Mouse (Mus musculus): ENCODE results near the gene Gtf3a.

The Gtf3a gene

DNA sequence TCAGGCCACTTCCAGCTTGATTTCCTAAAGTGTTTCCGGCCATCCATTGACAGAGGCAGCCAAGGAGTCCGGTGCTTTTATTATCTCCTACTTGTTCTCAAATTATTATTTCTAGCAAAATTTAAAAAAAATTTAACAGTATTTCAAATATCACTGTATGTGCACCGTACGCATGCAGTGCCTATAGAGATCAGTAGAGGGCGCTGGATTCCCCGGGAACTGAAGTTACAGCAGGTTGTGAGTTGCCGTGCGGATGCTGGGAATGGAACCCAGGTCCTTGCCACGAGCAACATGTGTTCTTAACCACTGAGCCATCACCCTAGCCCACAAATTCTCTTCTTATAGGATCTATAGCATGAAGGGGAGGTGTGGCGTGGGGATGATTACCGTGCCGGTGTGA, 50.3 kb downstream of the Gtf3a start:
- H3K9me3 ChIP-seq (ENCODE audit: low read length), result peaks cover 8% of the 10 kb centered on the region; the same call in 1 of the 2 replicates
- peaks cover 9% of the 10 kb centered on the region for H3K4me1 ChIP-seq (replicated peaks; ENCODE audit: low read depth, low read length)
- no peaks in the 10 kb centered on the region for H3K36me3 ChIP-seq (ENCODE audit: insufficient read depth, low read length)
- H3K4me3 ChIP-seq (replicated peaks; ENCODE audit: low read length), result no peak overlapping the region
- H3K27me3 ChIP-seq (ENCODE audit: insufficient read depth, low read length), result no peaks in the 10 kb centered on the region
- TF ChIP-seq CTCF (conservative IDR thresholded peaks at IDR 0.05; ENCODE audit: low read length), result peak; percentile 86
- no peak for TF ChIP-seq NANOG (IDR thresholded peaks at IDR 0.05; ENCODE audit: borderline replicate concordance, low read length)
- no peak for TF ChIP-seq POU5F1 (IDR thresholded peaks at IDR 0.05; ENCODE audit: borderline replicate concordance, low read length)

GRCm38 (mm10) chr5:147001312-147001711, 52.9 kb downstream of the Gtf3a start:
- TF ChIP-seq CTCF (conservative IDR thresholded peaks at IDR 0.05; ENCODE audit: low read length) (peak; percentile 71), NANOG (IDR thresholded peaks at IDR 0.05; ENCODE audit: borderline replicate concordance, low read length) (no peak), POU5F1 (IDR thresholded peaks at IDR 0.05; ENCODE audit: borderline replicate concordance, low read length) (no peak)
- no peak overlapping the region for H3K4me3 ChIP-seq (replicated peaks; ENCODE audit: low read length)
- peaks cover 8% of the 10 kb centered on the region for H3K4me1 ChIP-seq (replicated peaks; ENCODE audit: low read depth, low read length)
- H3K36me3 ChIP-seq (ENCODE audit: insufficient read depth, low read length), result no peaks in the 10 kb centered on the region
- peaks cover 10% of the 10 kb centered on the region; the same call in 1 of the 2 replicates for H3K9me3 ChIP-seq (ENCODE audit: low read length)
- H3K27me3 ChIP-seq (ENCODE audit: insufficient read depth, low read length), result no peaks in the 10 kb centered on the region

- TF ChIP-seq NANOG (IDR thresholded peaks at IDR 0.05; ENCODE audit: borderline replicate concordance, low read length) (no peak), CTCF (conservative IDR thresholded peaks at IDR 0.05; ENCODE audit: low read length) (peak; percentile 27)
- Histone ChIP-seq H3K9me3 (ENCODE audit: low read length) (peaks cover 7% of the 10 kb centered on the region; the same call in 1 of the 2 replicates), H3K4me1 (replicated peaks; ENCODE audit: low read depth, low read length) (peaks cover 8% of the 10 kb centered on the region), H3K4me3 (replicated peaks; ENCODE audit: low read length) (no peak overlapping the region), H3K27me3 (ENCODE audit: insufficient read depth, low read length) (no peaks in the 10 kb centered on the region), H3K36me3 (ENCODE audit: insufficient read depth, low read length) (no peaks in the 10 kb centered on the region)
These were observed 54.8 kb downstream of the Gtf3a start for GRCm38 (mm10) chr5:147003303-147003702.

Data from E14TG2a.4 (cell line).